Mouse (Mus musculus) CH12.LX (cell line): ENCODE measurements around the gene Idh1. TPM values are rescaled to one million over a fixed set of nuclear protein-coding genes. Genes with fewer than 3 reads are reported as not detected.

Experiments used
- DNase-seq: peaks from one replicate; pipeline ENCODE4 v3.0.0-alpha.2; 2013; ENCODE audit errors: extremely low read depth
- H3K27ac ChIP-seq: 2 replicates; pipeline ENCODE4 v1.5.1; 2012; ENCODE audit warnings: low read depth, mild to moderate bottlenecking, control low read depth, moderate library complexity; ENCODE audit not compliant: insufficient read depth
- H3K27me3 ChIP-seq: replicated peaks from 2 replicates; pipeline ENCODE3; 2012; ENCODE audit warnings: inconsistent platforms
- H3K36me3 ChIP-seq, 2 experiments: replicated peaks in 1 of 2; 2 replicates each; pipeline versions ENCODE3 to v1.6.1; 2012; ENCODE audit warnings: inconsistent platforms in 1 of 2, low read length in 1 of 2, mild to moderate bottlenecking in 1 of 2, mixed read lengths in 1 of 2, moderate library complexity in 1 of 2; ENCODE audit not compliant: control insufficient read depth in 1 of 2, insufficient read depth in 1 of 2
- H3K4me1 ChIP-seq, 2 experiments: 2 replicates each; pipeline ENCODE4 v1.6.1; 2012; ENCODE audit warnings: inconsistent platforms in 1 of 2, moderate library complexity in 1 of 2; ENCODE audit not compliant: insufficient read depth in 2 of 2, control insufficient read depth in 1 of 2
- H3K4me2 ChIP-seq: 2 replicates; pipeline ENCODE4 v1.6.1; 2012; ENCODE audit warnings: low read depth, mild to moderate bottlenecking, control low read depth; ENCODE audit not compliant: poor library complexity, insufficient read depth, severe bottlenecking
- H3K4me3 ChIP-seq, 3 experiments: fragments of 150-350 bp in 1 of 3; sonication (generic) in 1 of 3; replicated peaks in 1 of 3; 2 replicates each; pipeline versions ENCODE3 to v1.5.1; 2011 to 2012; ENCODE audit warnings: low read depth in 2 of 3, low read length in 2 of 3, mild to moderate bottlenecking in 2 of 3, moderate library complexity in 2 of 3, control low read depth in 1 of 3, improper control_type of control experiment in 1 of 3, inconsistent platforms in 1 of 3, mixed read lengths in 1 of 3; ENCODE audit not compliant: poor library complexity in 1 of 3
- H3K79me2 ChIP-seq: replicated peaks from 2 replicates; pipeline ENCODE4 v1.6.1; 2012; ENCODE audit warnings: mild to moderate bottlenecking, moderate library complexity; ENCODE audit not compliant: control insufficient read depth, poor library complexity, insufficient read depth, severe bottlenecking; ENCODE audit errors: extremely low read depth
- H3K9ac ChIP-seq: 2 replicates; pipeline ENCODE4 v1.6.1; 2012; ENCODE audit warnings: low read depth, mild to moderate bottlenecking, control low read depth, moderate library complexity; ENCODE audit not compliant: insufficient read depth
- H3K9me3 ChIP-seq: replicated peaks from 2 replicates; pipeline ENCODE3; 2012; ENCODE audit warnings: low read length, inconsistent platforms, mixed read lengths
- CHD1 ChIP-seq: IDR thresholded peaks from 2 replicates; pipeline ENCODE4 v1.6.1; 2012; ENCODE audit warnings: low read depth, low read length, improper control_type of control experiment, inconsistent platforms
- CTCF ChIP-seq, 2 experiments: IDR thresholded peaks in 1 of 2; conservative IDR thresholded peaks in 1 of 2; 2 replicates each; pipeline ENCODE4 v1.5.1; 2011 to 2012; ENCODE audit warnings: low read depth in 2 of 2, low read length in 2 of 2, improper control_type of control experiment in 1 of 2, inconsistent platforms in 1 of 2, mild to moderate bottlenecking in 1 of 2, moderate library complexity in 1 of 2
- ELF1 ChIP-seq: IDR thresholded peaks from 2 replicates; pipeline ENCODE4 v1.6.1; 2014; ENCODE audit warnings: low read depth, mild to moderate bottlenecking, inconsistent platforms, low read length, improper control_type of control experiment
- ETS1 ChIP-seq: conservative IDR thresholded peaks from 2 replicates; pipeline ENCODE4 v1.6.1; 2012; ENCODE audit warnings: low read depth, mild to moderate bottlenecking, inconsistent platforms, low read length, improper control_type of control experiment, moderate library complexity
- HCFC1 ChIP-seq: IDR thresholded peaks from 2 replicates; pipeline ENCODE4 v1.6.1; 2012; ENCODE audit warnings: low read depth, mild to moderate bottlenecking, inconsistent platforms, low read length, improper control_type of control experiment
- IRF4 ChIP-seq: IDR thresholded peaks from 2 replicates; pipeline ENCODE4 v1.6.1; 2014; ENCODE audit warnings: low read depth, mild to moderate bottlenecking, inconsistent platforms, low read length, improper control_type of control experiment
- JUND ChIP-seq: conservative IDR thresholded peaks from 2 replicates; pipeline ENCODE4 v1.6.1; 2011; ENCODE audit warnings: low read depth, low read length, improper control_type of control experiment
- KAT2A ChIP-seq: IDR thresholded peaks from 2 replicates; pipeline ENCODE4 v1.6.1; 2012; ENCODE audit warnings: low read length, improper control_type of control experiment, inconsistent platforms; ENCODE audit not compliant: insufficient replicate concordance
- MAX ChIP-seq: IDR thresholded peaks from 2 replicates; pipeline ENCODE4 v1.6.1; 2011; ENCODE audit warnings: low read length, improper control_type of control experiment
- MAZ ChIP-seq: IDR thresholded peaks from 2 replicates; pipeline ENCODE4 v1.6.1; 2012; ENCODE audit warnings: low read depth, mild to moderate bottlenecking, inconsistent platforms, low read length, improper control_type of control experiment, moderate library complexity
- MEF2A ChIP-seq: IDR thresholded peaks from 2 replicates; pipeline ENCODE4 v1.6.1; 2014; ENCODE audit warnings: low read depth, mild to moderate bottlenecking, inconsistent platforms, low read length, improper control_type of control experiment, borderline replicate concordance
- MXI1 ChIP-seq: IDR thresholded peaks from 2 replicates; pipeline ENCODE4 v1.6.1; 2011; ENCODE audit warnings: mild to moderate bottlenecking, low read depth, low read length, improper control_type of control experiment
- MYC ChIP-seq: IDR thresholded peaks from 2 replicates; pipeline ENCODE4 v1.6.1; 2011; ENCODE audit warnings: low read depth, mild to moderate bottlenecking, improper control_type of control experiment, low read length
- NELFE ChIP-seq: IDR thresholded peaks from 2 replicates; pipeline ENCODE4 v1.6.1; 2011; ENCODE audit warnings: low read depth, low read length, improper control_type of control experiment
- NRF1 ChIP-seq: IDR thresholded peaks from 2 replicates; pipeline ENCODE4 v1.6.1; 2014; ENCODE audit warnings: low read depth, mild to moderate bottlenecking, inconsistent platforms, low read length, improper control_type of control experiment, moderate library complexity
- POLR2AphosphoS2 ChIP-seq: IDR thresholded peaks from 2 replicates; pipeline ENCODE4 v1.6.1; 2011; ENCODE audit warnings: low read depth, low read length, improper control_type of control experiment
- RCOR1 ChIP-seq: conservative IDR thresholded peaks from 2 replicates; pipeline ENCODE4 v1.6.1; 2012; ENCODE audit warnings: low read depth, mild to moderate bottlenecking, inconsistent platforms, low read length, improper control_type of control experiment
- SIN3A ChIP-seq: IDR thresholded peaks from 2 replicates; pipeline ENCODE4 v1.6.1; 2012; ENCODE audit warnings: low read length, improper control_type of control experiment, inconsistent platforms
- TCF12 ChIP-seq: IDR thresholded peaks from 2 replicates; pipeline ENCODE4 v1.6.1; 2014; ENCODE audit warnings: low read depth, mild to moderate bottlenecking, inconsistent platforms, low read length, improper control_type of control experiment
- UBTF ChIP-seq: IDR thresholded peaks from 2 replicates; pipeline ENCODE4 v1.6.1; 2012; ENCODE audit warnings: low read depth, mild to moderate bottlenecking, inconsistent platforms, low read length, improper control_type of control experiment, moderate library complexity
- USF1 ChIP-seq: IDR thresholded peaks from 2 replicates; pipeline ENCODE4 v1.6.1; 2014; ENCODE audit warnings: low read depth, mild to moderate bottlenecking, inconsistent platforms, low read length, improper control_type of control experiment
- USF2 ChIP-seq: conservative IDR thresholded peaks from 2 replicates; pipeline ENCODE4 v1.6.1; 2011; ENCODE audit warnings: low read depth, low read length, improper control_type of control experiment
- dilution Hi-C: fragments of 300-500 bp; cut with MboI; formaldehyde crosslinking; loops from 2 replicates; pipeline ENCODE4 v1.14.3; 2020; ENCODE audit warnings: low sequenced_read_pairs; ENCODE audit not compliant: extremely low pct_unique_long_range_greater_than_20kb, extremely low pct_ligation_motif_present
- in situ Hi-C: fragments of 300-500 bp; cut with MboI; formaldehyde crosslinking; loops from 3 replicates; pipeline ENCODE4 v1.14.3; 2019; ENCODE audit warnings: low sequenced_read_pairs, low pct_ligation_motif_present, low pct_unique_long_range_greater_than_20kb, mixed read lengths
- polyA plus RNA-seq: library from polyadenylated mRNA; unstranded; fragments of >175 nt; gene quantifications from 2 replicates; pipeline ENCODE4 v1.2.1, GENCODE M21; 2012; ENCODE audit warnings: low read depth; ENCODE audit not compliant: insufficient read length
- total RNA-seq, 2 experiments: library from RNA; depleted of rRNA; stranded (reverse); fragments of 300-350 nt in 1 of 2; fragments of >200 nt in 1 of 2; gene quantifications; 2 replicates each; pipeline ENCODE4 v1.2.3; 2012 to 2014

Gene Idh1
- total and polyA plus RNA-seq, 3 experiments: 9.3 to 23.4 (median 11.1) TPM

DNA sequence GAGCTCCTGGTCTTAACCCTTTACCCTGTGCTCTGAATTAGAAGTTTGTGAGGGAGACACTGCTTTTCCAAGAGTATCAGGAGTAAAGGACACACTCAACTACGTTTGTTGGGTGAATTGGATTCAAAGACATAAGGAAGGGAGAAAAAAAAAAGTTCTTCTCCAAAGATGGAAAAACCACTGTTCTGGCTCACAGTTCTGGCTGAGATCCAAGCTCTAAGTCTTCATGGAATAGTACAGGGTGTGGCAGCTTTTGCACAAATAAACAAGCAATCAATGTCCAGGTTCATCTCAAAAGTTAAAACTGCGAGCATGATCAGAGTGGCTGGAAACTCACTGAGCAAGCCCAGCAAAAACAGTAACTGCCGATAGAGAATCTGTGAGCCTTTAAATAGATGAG, 38.3 kb downstream of the Idh1 start:
- no peak for DNase-seq
- dilution Hi-C loops: no loop called here
- no peaks in the 10 kb centered on the region for H3K36me3 ChIP-seq
- TF ChIP-seq MYC: no peak
- TF ChIP-seq UBTF: no peak
- no peak for TF ChIP-seq HCFC1
- TF ChIP-seq RCOR1: no peak
- no peak for TF ChIP-seq IRF4
- no peak for TF ChIP-seq KAT2A
- no peak for TF ChIP-seq MAX
- no peak for TF ChIP-seq CHD1
- no peak for TF ChIP-seq ETS1
- TF ChIP-seq MXI1: no peak
- no peak for TF ChIP-seq SIN3A
- no peaks in the 10 kb centered on the region for H3K27me3 ChIP-seq
- H3K79me2 ChIP-seq: no peaks in the 10 kb centered on the region
- H3K9ac ChIP-seq: no peak overlapping the region
- H3K27ac ChIP-seq: no peak overlapping the region
- H3K4me1 ChIP-seq: no peaks in the 10 kb centered on the region
- peaks cover 6% of the 10 kb centered on the region for H3K9me3 ChIP-seq
- no peak overlapping the region for H3K4me2 ChIP-seq
- no peak overlapping the region for H3K4me3 ChIP-seq
- in situ Hi-C loops: no loop called here

DNA sequence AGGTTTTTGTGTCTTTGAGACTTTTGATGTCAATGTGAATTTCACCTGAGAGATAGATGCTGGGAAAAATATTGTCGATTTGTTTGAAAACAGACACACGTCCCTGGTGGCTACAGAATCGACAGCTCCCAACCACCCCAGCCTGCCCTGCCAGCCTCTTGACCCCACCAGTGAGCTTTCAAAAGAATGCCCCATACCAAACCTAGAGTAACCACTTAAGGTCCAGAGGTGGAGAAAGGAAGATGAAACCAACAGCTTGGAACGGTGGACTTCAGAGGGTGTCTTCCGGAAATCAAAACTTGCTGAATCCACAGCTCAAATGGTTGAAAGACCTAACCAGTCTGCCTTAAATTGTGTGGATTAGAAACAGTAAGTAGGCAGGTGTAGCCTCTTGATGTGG, 39.0 kb downstream of the Idh1 start:
- H3K4me2 ChIP-seq: no peak overlapping the region

DNA sequence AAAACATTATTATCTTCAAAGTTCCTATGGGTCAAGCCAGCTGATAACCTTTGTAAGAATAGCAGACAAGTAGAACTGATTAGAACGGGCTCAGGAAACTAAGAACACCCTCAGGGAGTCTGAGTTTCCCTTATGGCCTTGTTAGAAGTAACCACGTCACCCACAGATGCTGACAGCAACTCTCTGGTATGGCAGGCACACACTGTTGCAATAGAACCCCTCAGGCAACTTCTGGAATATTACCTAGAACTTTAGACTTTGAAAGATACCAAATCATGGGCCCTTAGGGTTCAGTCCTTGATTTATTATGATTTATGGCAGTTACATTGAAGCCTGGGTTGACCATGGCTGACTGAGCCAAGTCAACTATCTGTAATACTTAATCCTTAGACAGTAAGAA, 39.7 kb downstream of the Idh1 start:
- Histone ChIP-seq H3K79me2 (no peaks in the 10 kb centered on the region), H3K36me3 (no peaks in the 10 kb centered on the region), H3K9ac (no peak overlapping the region), H3K4me3 (no peak overlapping the region), H3K9me3 (peaks cover 6% of the 10 kb centered on the region), H3K4me2 (no peak overlapping the region), H3K27ac (no peak overlapping the region), H3K27me3 (no peaks in the 10 kb centered on the region), H3K4me1 (no peaks in the 10 kb centered on the region)
- TF ChIP-seq USF1 (no peak), MAZ (no peak), NRF1 (no peak), MEF2A (no peak), CTCF (conservative IDR thresholded peaks at IDR 0.05 in 1 of 2, IDR thresholded peaks at IDR 0.05 in 1 of 2; ENCODE audit: low read depth in 2 of 2, low read length in 2 of 2) (no peak), HCFC1 (no peak)
- dilution Hi-C loops (no loop called here), in situ Hi-C loops (no loop called here)
- DNase-seq: no peak

More for the DNA sequence above, 39.0 kb downstream of the Idh1 start:
- H3K36me3 ChIP-seq: no peaks in the 10 kb centered on the region
- H3K27me3 ChIP-seq: no peaks in the 10 kb centered on the region
- dilution Hi-C loops (no loop called here), in situ Hi-C loops (no loop called here)
- H3K27ac ChIP-seq: no peak overlapping the region
- DNase-seq: no peak
- H3K9me3 ChIP-seq: peaks cover 6% of the 10 kb centered on the region
- H3K4me1 ChIP-seq: no peaks in the 10 kb centered on the region
- no peak overlapping the region for H3K9ac ChIP-seq
- no peak for TF ChIP-seq ELF1
- no peak for TF ChIP-seq ETS1
- TF ChIP-seq POLR2AphosphoS2: no peak
- no peak for TF ChIP-seq USF2
- no peak for TF ChIP-seq MXI1
- TF ChIP-seq TCF12: no peak
- TF ChIP-seq RCOR1: no peak
- TF ChIP-seq CHD1: no peak
- TF ChIP-seq JUND: no peak
- TF ChIP-seq MAX: no peak
- no peak for TF ChIP-seq NELFE
- H3K4me3 ChIP-seq: no peak overlapping the region
- H3K79me2 ChIP-seq: no peaks in the 10 kb centered on the region
